Mouse (Mus musculus) cerebellum, postnatal 10 days (tissue): ENCODE results near the gene Dnah2.

Experiments
- DNase-seq, 2 experiments: peaks; one replicate each; pipeline ENCODE4 v3.0.0; 2021; ENCODE audit warnings: mixed read lengths in 2 of 2

Gene Dnah2

DNA sequence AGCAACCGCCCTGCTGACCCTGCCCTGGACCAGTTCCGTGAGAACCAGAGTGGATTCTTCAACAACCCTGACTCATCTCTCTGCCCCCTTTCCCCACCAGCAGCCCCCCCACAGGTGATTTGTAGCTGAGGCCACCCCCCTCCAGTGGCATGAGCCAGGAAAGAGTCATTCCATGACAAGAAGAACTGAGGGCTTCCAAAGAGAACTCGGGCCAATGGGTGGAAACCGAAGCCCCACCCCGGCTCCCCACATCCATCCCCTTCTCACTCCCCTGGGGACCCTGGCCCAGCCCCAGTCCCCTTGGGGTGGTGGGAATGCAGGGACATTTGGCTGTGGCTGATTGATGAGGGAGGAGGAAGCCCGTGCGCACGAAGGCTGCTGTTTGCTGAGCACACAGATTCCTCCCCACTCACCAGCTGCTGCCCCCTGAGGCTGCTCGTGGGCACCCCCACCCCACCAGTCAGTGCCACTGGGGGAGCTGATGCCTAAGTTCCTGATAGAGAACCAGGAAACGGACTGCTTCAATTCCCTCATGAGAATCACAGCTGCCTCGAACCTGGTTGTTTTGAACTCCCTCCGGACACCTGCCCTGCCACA, at the start of gene Dnah2:
TSS of gene Dnah2 (minus strand) at position 51 of the 597 bp plus-strand sequence.
- peak in 1 of 2 experiments; percentile 15 for DNase-seq

DNA sequence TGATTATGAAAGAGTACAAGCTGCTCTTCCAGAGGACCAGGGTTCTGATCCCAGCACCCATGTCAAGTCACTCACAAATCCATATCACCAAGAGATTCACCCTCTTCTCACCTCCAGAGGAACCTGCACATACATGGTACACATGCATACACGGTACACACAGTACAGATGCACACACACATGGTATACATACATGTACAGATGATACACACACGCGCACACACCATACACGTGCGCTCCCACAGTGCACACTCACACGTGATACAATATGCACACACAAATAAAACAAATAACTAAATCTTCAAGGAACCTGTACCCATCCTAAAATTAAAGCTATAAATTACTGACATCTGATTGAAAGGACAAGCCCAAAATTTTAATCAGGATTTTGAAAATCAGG, 45.9 kb upstream of the Dnah2 start:
- no peak for DNase-seq

DNA sequence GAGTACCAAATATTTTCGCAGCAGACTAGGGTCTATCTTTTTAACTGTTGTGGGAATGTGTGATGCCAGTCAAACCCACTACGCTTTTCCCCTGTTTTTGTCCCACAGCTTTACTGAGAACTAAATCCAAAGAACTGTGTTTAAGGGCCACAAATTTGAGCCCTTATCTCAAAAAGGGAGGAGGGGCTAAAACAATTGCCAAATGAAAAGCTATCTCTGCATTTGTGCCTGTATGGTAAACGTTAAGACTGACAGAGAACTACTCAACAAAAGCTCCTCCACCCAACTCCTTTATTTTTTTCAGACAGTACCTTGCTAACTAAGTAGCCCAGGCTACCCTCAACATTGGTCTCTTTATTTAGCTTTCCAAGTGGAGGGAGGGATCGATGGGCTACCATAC, 43.9 kb upstream of the Dnah2 start:
- no peak for DNase-seq

DNA sequence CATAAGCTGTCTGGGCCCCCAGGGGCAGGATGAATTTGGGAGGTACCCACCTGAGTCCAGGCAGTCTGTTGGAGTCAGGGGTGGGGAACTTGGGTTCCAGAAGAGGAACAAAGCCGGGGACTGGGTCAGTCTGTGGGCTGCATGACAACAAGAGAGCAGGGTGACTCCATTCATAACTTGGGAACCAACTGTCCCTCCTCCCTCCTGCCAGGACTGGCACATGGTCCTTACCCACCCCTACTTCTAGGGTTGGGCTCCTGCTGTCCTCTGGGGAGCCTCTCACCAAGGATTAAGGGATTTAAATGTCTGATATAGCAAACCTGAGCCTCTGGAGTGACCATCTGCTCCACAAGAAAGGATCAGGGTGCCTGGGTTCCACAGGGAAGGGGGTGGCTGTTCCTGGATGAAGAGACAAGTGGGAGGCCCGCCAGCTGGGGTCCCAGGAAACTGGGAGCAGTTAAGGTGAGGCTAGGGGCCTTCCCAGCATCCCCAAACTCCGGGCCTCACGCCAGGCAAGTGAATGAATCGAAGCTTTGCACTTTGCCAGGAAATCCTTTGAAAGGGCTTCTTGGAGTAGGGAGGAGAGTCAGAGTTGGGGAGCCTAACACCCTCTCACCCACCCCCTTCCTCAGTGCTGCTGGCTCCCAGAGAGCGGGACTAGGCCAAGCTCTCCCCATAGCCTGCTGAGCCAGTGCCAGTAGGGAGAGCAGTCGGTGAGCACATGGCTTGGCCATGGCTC, 43.2 kb upstream of the Dnah2 start:
- DNase-seq = peak; percentile 78 to 85

DNA sequence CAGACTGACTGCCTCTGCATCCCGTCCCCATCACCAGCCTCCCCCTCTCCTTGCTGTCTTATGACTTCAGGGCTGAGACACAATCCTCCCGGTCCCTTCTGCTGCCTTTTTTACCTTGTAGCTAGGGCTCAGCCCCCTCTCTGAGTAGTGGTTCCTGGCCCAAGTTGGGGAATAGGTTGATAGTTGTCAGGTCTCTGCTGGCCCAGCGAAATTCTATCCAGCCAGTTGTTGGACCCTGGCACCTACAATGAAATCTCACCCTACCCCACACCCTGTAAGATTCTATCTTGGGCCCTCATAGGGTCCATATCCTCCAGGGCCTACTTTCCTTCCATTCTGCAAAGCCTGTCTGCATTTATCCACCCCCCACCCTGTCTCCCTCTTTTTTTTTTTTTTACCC, 42.5 kb upstream of the Dnah2 start:
- no peak for DNase-seq

DNA sequence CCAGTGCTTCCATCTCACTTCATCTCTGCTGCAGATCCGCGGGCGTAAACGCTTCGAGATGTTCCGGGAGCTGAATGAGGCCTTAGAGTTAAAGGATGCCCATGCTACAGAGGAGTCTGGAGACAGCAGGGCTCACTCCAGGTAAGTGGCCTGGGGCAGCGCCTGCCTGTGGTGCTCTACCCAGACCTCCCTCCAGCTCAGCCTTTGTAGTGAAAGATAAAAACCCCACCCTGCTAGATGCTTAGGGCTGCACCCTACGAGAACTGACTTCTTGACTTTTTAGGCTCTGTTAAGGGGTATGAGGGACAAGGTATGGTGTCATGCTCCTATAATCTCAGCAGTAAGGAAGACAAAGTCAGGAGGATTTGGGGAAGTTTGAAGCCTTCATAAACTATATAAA, 41.7 kb upstream of the Dnah2 start:
- no peak for DNase-seq

DNA sequence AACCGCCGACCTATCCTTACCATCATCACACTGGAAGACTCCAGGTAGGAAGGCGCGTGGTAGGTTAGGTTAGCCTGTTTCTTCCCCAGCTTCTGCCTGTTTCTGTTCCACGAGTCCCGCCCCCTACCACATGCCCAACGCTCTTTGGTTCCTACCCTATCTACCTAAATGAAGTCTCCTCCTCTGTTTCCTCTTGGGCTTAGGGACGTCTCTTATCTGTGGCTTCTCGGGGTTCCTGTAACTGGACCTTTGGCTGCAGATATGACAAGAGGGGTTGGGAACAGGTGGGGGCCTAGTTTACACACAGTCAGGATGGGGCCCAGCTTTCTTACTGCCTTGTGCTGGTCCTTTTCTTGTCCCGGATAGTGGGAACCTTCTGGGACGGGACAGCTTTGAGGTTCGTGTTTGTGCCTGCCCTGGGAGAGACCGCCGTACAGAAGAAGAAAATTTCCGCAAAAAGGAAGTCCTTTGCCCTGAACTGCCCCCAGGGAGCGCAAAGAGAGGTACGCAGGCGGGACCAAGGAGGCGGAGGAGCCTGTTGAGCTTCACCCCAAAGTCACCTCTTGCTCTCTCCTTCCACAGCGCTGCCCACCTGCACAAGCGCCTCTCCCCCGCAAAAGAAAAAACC, 40.4 kb upstream of the Dnah2 start:
- no peak for DNase-seq

DNA sequence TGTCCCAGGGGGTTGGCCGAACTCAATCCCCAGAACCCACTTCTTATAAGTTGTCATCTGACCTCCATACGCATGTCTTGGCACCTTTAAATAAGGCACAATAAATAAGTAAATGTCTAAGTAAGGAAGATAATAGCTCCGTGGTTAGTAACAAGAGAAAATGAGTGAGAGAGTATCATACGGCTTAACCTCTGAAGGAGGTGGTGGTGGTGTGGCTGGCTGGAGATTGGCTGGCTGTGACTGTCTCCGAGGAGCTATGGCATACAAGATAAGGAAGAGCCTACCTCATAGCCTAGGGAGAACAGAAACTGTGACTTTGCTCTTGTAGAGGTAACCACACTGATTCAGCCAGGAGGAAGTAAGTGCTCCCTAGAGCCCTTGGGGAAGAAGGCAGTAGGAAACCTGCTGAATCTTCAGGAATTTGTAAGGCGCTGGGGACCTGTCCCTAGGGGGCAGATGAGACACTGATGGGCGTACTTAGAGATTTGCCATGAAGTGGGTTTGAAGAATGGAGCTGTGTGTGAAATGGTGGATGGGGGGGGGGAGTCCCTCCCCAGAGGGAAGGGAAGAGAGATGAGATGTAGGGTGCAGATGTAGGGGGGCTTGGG, 36.9 kb upstream of the Dnah2 start:
- DNase-seq = no peak

DNA sequence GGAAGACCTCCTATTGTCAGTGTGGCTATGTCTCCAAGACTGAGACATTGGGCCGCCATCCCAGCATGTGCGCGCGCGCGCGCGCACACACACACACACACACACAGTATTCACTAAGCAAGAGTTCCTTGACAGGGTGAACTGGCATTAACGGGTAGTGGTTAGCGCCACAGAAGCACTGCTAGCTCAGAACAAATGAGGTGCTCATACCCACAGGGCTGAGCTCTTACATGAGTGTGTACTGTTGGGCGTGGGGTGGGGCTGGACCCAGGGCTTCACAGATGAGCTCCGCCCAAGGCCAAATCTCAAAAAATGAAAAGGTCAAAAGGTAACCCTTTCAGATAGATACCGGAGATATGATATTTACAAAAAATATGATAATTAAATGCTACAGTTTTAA, 36.0 kb upstream of the Dnah2 start:
- DNase-seq = no peak

DNA sequence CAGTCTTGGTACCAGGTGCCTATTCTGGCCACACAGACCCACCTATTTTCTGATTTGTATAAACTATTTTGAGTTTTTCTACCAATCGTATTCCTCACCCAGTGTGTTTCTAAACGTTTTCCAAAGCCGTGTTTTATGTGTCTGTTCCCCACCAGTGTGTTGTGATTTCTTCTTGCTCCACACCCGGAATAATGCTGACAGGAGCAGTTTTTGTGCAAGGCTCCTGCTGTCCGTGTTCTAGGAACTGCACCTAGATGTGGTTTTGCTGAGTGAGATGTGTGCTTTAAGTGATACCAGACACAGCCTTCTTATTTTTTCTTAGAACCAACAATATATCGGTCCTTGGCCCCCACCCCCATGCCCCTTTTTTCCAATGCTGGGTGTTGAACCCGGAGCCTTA, 35.1 kb upstream of the Dnah2 start:
- DNase-seq = no peak

DNA sequence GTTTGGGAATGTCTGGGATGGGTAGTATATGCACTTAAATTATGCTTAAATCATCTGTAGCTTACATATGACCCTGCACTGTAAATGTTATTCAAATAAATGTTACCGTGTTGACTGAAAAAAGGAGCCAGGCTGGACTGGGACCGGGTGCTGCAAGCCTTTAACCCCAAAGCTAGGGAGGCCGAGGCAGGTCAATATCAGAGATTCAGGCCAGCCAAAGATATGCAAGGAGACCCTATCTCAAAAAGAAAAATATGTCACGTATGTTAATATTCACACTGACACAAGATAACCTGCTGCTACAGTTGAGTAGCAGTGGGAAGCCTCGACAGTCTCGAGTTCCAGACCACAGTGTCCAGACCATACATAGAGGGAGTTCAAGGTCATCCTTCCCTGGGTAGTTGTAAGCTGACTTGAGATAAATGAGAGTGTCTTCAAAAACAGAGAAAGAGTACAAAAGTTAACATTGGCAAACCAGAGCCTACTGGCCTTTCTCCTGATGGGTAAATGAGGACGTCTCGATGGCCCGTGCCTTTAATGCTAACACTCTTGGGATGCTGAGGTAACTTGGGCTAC, 33.4 kb upstream of the Dnah2 start:
- no peak for DNase-seq

DNA sequence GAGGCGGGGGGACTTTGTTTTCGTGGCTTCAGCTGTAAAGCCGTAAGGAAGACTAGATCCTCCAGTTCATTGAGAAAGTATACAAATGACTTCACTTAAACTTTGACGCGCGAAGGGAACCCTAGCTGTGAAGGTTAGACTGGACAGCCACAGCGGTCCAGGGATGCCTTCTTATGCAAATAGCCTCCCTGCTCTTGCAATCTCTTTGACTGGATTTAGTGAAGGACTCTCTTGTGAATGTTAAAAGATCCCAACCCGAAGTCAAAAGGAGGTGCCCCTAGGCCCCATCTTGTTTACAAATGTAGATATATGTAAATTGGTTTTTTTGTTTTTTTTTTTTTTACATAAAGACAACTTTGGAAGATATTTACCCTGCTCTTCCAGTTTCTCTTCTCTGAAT, 32.9 kb upstream of the Dnah2 start:
- DNase-seq = peak in 1 of 2 experiments; percentile 23

DNA sequence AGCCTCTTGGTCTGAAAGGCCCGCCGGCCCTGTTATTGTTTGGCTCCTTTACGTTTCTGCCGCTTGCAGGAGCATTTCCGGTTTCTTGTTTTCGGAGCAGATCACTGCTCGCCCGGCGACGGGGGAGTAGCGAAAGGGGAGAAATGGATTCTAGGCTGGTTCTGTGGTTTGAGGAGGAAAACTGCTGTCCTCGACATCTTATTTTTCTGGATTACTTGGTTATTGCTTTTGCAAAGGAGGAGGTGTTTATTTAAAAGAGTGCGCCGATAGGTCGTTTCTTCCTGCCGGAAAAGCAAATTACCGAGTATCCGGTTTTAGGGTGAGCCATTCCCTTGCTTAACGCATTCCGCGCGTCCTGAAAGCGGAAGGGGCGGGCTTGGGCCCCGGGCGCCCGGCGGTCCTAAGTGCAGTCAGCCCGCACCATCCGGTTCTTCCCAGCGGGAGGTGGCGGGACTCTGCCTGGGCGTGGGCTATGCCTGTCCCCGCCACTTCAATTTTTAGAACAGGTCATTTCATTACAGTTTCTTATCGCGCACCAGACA, 32.3 kb upstream of the Dnah2 start:
- DNase-seq = peak; percentile 98 to 99

DNA sequence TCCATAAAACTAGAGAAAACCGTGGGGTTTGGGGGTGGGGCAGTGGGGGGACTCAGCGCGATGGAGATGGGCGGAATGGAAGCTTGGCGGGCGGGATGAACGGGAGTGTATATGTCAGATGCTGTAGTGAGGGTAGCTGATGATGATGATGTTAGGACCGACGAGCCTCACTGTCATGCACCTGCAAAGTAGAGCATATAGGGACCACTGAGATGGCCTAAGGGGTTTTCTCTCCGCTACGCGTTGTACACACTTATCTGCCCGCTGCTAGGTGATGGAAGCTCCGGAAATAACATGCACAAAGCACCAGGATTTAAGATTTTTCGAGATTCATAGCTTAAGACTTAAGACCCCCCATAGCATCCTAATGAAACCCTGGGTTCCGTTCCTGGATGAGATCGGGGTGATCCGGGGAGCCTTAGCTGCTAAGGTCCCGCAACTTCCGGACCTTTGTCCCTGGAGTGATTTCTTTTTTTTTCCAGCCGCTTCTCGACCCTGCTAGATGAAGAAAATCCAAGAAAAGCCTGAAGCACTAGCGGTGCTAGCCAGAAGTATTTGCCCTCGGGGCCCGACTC, 31.7 kb upstream of the Dnah2 start:
- no peak for DNase-seq

DNA sequence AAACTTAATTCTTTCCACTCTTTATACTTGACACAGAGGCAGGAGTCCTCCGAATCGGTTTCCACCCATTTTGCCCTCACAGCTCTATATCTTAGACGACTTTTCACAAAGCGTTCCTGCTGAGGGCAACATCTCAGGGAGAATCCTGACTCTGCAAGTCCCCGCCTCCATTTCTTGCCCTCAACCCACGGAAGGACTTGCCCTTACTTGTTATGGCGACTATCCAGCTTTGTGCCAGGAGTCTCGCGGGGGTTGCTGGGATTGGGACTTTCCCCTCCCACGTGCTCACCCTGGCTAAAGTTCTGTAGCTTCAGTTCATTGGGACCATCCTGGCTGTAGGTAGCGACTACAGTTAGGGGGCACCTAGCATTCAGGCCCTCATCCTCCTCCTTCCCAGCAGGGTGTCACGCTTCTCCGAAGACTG, 31.2 kb upstream of the Dnah2 start, which contains the start of the genes Wrap53 and Trp53:
TSS of gene Wrap53 (minus strand) at position 165 of the 424 bp plus-strand sequence.
TSS of gene Trp53 (plus strand) at position 269 of the 424 bp plus-strand sequence.
- DNase-seq = peak; percentile 94 to 95

DNA sequence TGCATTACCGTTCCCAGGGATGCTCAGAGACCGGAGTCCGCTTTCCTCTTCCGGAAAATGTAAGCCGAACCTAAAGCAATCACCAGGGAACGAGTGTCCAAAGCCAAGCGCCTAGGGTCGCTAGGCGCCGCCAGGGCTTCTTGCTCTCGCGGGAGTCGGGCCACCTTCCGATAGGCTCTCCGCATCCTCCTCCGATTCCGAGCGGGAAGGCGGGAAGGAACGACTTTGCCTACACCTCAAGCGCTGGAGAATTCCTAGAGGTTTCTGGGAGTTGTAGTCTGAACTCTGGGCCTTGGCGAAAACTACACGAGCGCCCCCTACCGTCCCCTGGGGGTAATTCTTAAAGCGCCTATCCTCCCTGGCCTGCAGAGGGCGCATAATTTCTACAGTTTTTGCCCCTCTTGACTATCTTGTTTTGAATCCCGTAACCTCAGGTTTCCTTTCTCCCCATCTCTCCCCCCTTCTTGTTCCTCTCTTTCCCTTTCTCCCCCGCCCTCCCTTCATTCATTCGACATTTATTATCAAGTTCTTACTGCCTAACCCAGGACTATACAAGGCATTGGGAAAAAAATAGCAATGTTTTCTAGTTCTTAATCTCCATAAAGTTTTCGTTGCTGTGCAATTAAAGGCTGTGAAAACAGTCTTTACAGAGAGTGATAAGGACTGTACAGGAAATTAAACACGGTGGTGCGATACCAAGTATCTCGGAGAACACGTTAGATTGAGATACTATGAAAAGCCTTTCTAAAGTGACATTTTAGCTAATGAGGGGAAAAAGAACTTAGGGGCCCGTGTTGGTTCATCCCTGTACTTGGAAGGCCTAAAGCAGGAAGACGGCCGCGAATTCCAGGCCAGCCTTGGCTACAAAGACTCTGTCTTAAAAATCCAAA, 30.5 kb upstream of the Dnah2 start:
- peak; percentile 97 to 98 for DNase-seq

DNA sequence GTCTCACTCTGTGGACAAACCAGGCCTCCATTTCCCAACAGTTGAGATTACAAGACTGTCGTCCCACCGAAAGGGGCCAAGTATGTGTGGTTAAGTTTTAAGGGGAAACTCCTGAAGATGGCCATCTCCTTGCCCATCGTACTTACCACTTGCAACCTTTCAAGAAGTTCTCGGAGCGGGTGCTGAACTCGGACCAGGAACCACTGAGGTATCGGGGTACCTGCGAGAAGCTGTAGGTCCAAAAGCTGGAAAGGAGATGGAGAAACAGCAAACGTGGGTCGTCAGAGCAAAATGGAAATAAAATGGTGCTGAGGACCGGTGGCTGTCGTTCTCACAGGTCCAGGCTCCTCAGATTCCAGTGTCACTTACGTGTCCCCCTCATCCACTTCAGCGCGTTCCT, 29.4 kb upstream of the Dnah2 start:
- no peak for DNase-seq

DNA sequence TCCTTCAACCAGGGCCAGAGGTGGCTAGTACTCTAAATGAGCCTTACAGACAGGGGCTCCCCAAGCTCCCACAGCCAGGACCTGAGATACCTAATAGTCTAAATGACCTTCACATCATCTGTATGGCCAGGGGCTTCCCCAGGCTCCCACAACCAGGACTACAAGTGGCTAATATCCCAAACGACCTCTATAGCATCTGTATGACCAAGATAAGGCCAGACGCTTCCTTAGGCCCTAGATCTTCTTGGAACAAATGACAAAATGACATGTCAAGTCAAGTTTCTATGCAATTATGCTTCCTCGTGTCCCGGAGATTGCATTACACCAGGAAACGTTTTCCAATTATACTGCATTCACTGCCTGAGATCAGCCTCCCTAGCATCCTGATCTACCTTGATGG, 27.4 kb upstream of the Dnah2 start:
- DNase-seq = no peak

DNA sequence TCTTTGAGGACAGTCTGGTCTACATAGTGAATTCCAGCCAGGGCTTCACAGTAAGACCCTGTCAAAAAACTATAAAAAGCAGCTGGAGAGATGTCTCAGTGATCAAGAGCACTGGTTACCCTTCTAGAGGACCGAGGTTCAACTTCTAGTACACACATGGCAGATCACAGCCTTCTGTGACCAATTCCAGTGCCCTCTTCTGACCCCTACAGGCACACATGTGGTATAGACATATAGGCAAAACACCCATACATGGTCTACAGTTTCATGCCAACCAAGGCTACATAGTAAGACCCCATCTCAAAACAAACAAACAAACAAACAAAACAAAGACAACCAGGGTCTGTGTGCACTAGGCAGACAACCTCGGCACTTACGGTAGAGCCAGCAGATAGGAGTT, 26.3 kb upstream of the Dnah2 start:
- peak; percentile 52 to 58 for DNase-seq

DNA sequence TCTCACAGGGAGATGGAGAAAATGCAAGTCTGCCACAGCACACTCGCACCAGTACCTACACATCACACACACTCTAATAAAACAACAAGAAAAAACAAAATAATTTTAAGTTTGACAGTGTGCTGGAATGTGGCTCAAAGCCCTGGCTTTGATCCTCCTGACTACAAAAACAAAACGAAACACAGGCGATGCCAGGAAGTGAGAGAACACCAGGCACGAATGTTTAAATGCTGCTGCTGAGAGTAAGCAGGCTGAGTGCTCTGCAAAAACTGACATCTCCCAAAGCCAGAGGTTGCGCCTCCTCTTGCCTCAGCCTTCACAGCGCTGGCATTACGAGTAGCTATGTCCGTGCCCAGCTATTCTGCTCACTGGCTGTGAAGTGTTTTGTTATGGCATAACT, 16.2 kb upstream of the Dnah2 start:
- no peak for DNase-seq

DNA sequence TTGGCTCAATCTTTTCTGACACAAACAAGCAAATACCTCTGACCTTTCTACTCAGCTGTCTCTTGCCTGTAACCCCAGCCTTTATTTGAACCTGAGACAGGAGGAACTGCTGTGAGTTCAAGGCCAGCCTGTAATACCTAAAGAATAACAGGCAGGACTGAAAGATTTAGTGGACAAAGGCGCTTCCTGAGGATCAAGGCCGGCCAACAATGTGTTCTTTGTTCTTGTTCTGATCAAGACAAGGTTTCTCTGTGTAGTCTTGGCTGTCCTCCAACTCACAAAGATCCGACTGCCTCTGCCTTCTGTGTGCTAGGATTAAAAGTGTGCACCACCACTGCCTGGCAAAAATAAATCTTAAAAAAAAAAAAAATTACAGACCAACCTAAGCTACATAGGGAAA, 15.5 kb upstream of the Dnah2 start:
- no peak for DNase-seq

DNA sequence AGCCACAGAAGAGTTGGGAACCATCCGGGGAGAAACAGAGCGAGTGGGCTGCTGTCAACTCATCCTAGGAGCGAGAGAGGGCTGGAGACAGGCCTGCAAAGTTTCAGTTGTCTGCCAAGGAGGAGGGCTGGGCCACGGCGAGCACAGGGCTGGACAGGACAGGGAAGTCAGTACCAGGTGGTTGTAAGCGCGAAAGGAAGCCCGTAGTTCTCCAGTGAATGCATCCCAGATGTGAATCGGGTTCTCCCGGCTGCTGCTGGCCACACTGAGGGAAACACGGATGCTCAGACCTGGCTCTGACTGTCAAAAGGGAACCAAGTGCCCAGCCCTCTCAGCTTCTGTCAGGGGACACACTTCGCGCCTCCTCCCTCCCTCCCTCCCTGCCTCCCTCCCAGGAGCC, 14.5 kb upstream of the Dnah2 start:
- no peak for DNase-seq
